Mouse (Mus musculus) small intestine, adult 2 months (tissue): ENCODE results near the gene Prr18. TPM values are rescaled to one million over a fixed set of nuclear protein-coding genes. Genes with fewer than 3 reads are reported as not detected.
"Not testable (repeated sequence)": the region's sequence is repeated elsewhere in the genome, so short reads cannot be mapped to it uniquely, and the experiment has no call there.

Experiments
- H3K27ac ChIP-seq: fragments of 200-500 bp; 2 replicates; pipeline ENCODE4 v1.5.1; 2012; ENCODE audit warnings: low read depth, low read length, control low read depth, inconsistent platforms; ENCODE audit not compliant: insufficient read depth
- H3K27me3 ChIP-seq: fragments of 200-500 bp; 2 replicates; pipeline ENCODE4 v1.6.1; 2012; ENCODE audit warnings: mild to moderate bottlenecking, moderate library complexity, low read length, inconsistent platforms; ENCODE audit not compliant: control insufficient read depth, insufficient read depth
- H3K36me3 ChIP-seq: fragments of 200-500 bp; 2 replicates; pipeline ENCODE4 v1.6.1; 2012; ENCODE audit warnings: mild to moderate bottlenecking, low read length, control low read depth, inconsistent platforms; ENCODE audit not compliant: control insufficient read depth, insufficient read depth
- H3K4me1 ChIP-seq: fragments of 200-500 bp; 2 replicates; pipeline ENCODE4 v1.6.1; 2012; ENCODE audit warnings: low read length, inconsistent platforms, mixed read lengths; ENCODE audit not compliant: control insufficient read depth, insufficient read depth, insufficient read length
- H3K4me3 ChIP-seq: fragments of 200-500 bp; 2 replicates; pipeline ENCODE4 v1.5.1; 2012; ENCODE audit warnings: low read depth, mild to moderate bottlenecking, control low read depth, inconsistent platforms, low read length, moderate library complexity
- CTCF ChIP-seq: fragments of 200-500 bp; IDR thresholded peaks from 2 replicates; pipeline ENCODE4 v1.5.1; 2012; ENCODE audit warnings: low read depth, mild to moderate bottlenecking, control low read depth, inconsistent platforms, low read length, moderate library complexity, mixed read lengths; ENCODE audit not compliant: insufficient replicate concordance, insufficient read length; ENCODE audit errors: extremely low read depth
- POLR2A ChIP-seq: fragments of 200-500 bp; IDR thresholded peaks from 2 replicates; pipeline ENCODE4 v1.6.1; 2012; ENCODE audit warnings: low read depth, mild to moderate bottlenecking, control low read depth, inconsistent platforms, low read length, moderate library complexity
- WGBS: fragments of 180-500 bp; shearing (Covaris S2); methylation state at CpG from one replicate; pipeline ENCODE4 v1.1.7; 2018; 5-methylcytosine and 5-hydroxymethylcytosine counted together
- polyA plus RNA-seq: library from polyadenylated mRNA; depleted of rRNA; stranded (reverse); fragments of >200 nt; gene quantifications from 2 replicates; pipeline ENCODE4 v1.2.3, GENCODE M21; 2012

Gene Prr18
- polyA plus RNA-seq, 1 experiment = 0.51 TPM

DNA sequence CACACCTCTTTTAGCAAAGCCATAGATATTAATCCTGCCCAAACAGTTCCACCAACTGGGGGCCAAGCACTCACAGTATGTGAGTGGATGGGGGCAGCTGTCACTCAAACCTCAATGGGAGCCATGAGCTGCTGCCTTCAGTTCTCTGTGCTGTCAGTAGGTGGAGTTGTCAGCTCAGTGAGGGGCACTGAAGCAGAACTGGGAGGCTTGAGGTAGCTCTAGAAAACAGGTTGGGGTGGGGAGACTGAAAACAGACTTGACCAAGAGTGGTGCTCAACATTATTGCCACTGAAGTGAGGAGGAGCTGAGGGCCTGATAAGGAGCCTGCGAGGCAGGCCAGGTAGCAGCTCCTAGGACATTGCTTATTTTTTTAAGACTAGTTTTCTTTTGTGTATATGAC lies 21.0 kb upstream of the Prr18 start:
- Histone ChIP-seq H3K4me3 (no peak overlapping the region), H3K4me1 (peaks cover 14% of the 10 kb centered on the region; the same call in 1 of the 2 replicates)
- 45% methylated on average over 1 of the region's 1 CpGs for WGBS

DNA sequence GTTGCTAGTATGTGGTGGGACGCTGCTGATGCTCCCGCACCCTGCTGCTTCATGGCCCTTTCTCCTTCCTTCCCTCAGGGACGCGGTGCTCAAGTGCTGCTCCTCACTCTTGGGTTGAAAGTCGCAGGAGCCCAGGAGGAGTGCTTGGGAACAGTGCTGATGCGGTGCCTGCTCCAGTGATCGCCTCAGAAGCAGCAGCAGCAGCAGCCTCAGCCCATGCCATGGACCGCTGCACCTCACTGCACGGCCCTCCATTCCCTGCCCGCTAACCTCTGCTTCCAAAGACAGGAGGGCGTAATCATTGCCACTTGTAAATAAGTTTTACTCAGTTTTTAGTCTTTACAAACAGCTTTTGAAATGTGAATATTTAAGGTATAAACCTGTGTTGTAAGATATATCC lies 10.4 kb upstream of the Prr18 start:
- H3K27ac ChIP-seq, H3K4me1 ChIP-seq, H3K27me3 ChIP-seq, H3K4me3 ChIP-seq: not testable (repeated sequence)
- 96% methylated on average over 11 of the region's 11 CpGs for WGBS
- peaks cover 14% of the 10 kb centered on the region for H3K36me3 ChIP-seq

More for the DNA sequence above, 21.0 kb upstream of the Prr18 start:
- no peaks in the 10 kb centered on the region for H3K27me3 ChIP-seq
- no peak for TF ChIP-seq POLR2A
- H3K36me3 ChIP-seq = no peaks in the 10 kb centered on the region
- no peak overlapping the region for H3K27ac ChIP-seq

DNA sequence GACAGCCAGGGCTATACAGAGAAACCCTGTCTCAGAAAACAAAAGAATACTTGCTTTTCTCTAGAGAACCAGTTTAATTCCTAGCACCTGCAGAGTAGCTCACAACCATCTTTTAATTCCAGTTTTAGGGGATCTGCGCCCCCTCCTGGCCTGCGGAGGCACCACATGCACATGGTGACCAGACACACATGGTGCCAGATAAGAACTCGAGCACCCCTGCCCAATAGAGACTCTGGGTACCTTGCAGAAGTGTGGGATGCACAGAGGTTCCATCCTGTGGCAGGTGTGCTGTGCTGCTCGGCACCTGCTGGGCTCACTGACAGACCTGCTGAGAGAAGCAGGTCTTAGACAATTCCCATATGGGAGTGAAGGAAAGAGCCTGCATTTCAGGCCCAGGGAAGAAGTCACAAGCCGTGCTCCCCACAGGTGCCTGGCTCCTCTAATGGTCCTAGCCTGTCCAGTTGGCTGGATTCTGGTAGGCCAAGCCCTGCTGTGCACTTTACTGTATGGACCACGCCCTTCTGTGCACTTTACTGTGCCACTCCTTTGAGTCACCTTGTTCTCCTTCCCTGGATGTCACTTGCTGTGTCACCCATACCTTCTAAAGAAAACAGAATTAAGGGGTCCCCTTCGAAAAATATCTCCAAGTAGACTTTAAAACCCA lies 8.6 kb upstream of the Prr18 start:
- 69% methylated on average over 7 of the region's 7 CpGs for WGBS
- no peak overlapping the region for H3K27ac ChIP-seq
- no peak overlapping the region for H3K4me3 ChIP-seq
- H3K27me3 ChIP-seq = no peaks in the 10 kb centered on the region
- peaks cover 12% of the 10 kb centered on the region for H3K36me3 ChIP-seq
- TF ChIP-seq CTCF (no peak), POLR2A (no peak)
- H3K4me1 ChIP-seq = peaks cover 3% of the 10 kb centered on the region; the same call in 1 of the 2 replicates

GRCm38 (mm10) chr17:8330602-8331001 lies 6.7 kb upstream of the Prr18 start:
- Histone ChIP-seq H3K27ac (no peak overlapping the region), H3K4me3 (no peak overlapping the region), H3K4me1 (peaks cover 3% of the 10 kb centered on the region; the same call in 1 of the 2 replicates), H3K36me3 (peaks cover 8% of the 10 kb centered on the region), H3K27me3 (no peaks in the 10 kb centered on the region)
- no peak for TF ChIP-seq CTCF
- TF ChIP-seq POLR2A = no peak
- WGBS = 67% methylated on average over 5 of the region's 5 CpGs

DNA sequence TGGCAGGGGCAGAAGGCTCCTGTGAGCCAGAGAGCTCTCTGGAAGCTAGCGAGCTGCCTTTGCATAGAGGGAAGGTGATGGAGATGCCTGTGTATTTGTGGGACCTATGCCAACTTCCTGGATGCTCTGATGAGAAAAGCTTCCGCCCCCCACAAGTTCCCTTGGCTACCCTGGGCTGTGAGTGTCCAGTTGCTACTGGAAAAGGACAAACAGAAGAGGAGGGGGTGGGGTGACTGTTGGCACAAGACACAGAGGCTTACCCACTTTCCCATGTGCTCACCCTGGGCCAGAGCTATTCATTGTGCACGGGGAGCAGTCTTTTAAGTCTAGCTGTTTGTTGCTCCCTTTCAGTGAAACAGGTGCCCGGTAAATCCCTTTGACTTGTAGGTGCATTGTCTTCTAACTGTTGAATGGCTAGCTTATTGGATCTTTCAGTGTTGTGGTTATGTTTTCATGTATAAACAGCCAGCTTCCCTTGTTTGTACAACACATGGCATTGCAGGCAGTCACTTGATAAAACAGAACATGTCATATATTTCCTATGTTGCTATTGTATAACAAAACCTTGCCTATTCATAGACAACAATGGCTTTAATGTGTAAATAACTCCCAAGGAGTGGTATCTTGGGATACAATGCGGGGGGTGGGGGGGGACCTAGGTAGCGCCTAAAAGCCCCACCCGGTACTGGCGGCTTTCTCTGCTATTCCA lies 2.6 kb downstream of the Prr18 start:
- Histone ChIP-seq H3K36me3 (no peaks in the 10 kb centered on the region), H3K4me3 (no peak overlapping the region)
- TF ChIP-seq POLR2A (no peak), CTCF (no peak)

DNA sequence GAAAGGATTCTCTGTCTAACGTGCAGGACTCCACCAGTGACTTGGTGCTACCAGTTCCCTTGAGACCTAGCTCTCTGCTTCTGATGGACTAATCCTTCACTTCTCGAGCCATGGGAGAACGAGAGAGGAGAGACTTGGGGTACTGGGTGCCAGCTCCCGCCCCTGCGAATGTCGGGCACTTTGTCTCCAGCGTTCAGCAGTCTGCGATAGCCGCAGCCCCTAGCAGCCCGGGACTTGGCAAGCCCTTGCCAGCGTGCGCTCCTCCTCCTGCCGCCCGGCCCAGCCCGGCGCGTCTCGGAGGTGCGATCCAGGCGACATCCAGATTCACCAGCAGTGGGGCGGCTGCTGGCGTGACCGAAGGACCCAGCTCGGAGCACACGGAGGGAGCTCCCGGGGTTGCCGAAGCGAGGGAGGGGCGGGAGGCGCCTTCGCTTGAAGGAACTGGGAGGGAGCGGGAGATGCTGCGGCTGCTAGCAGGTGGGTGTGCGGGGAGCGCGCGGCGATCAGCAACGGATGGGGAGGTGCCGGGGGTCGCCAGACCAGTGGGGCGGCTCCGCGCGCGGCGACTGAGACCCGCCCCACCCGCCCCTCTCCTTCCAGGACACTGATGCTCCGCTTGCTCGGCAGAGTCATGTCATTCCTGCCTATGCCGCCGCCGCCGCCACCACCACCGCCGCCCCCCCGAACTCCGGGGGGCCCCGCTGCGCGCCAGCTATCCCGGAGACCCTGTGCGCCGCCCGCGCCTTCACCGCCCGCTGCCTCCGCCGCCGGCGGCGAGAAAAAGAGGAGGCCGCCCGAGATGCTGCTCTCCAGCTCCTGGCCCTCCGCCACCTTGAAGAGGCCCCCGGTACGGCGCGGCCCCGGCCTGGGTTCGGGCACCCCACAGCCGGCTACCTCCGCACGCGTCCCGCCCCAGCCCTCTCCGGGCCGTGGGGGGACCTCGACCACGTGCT lies 3.4 kb downstream of the Prr18 start:
- Histone ChIP-seq H3K27ac (no peak overlapping the region), H3K36me3 (no peaks in the 10 kb centered on the region), H3K27me3 (peaks cover 20% of the 10 kb centered on the region), H3K4me3 (peak overlapping the region; percentile 37), H3K4me1 (peaks cover 22% of the 10 kb centered on the region)
- under 1% methylated on average over 85 of the region's 92 CpGs for WGBS
- TF ChIP-seq CTCF (no peak), POLR2A (no peak)

More for the DNA sequence above, 2.6 kb downstream of the Prr18 start:
- Histone ChIP-seq H3K4me1 (peaks cover 22% of the 10 kb centered on the region), H3K27ac (no peak overlapping the region), H3K27me3 (peaks cover 20% of the 10 kb centered on the region)
- WGBS = 20% methylated on average over 8 of the region's 8 CpGs

GRCm38 (mm10) chr17:8341360-8341963 lies 4.2 kb downstream of the Prr18 start:
- 35% methylated on average over 46 of the region's 46 CpGs for WGBS
- Histone ChIP-seq H3K27ac (no peak overlapping the region), H3K36me3 (no peaks in the 10 kb centered on the region), H3K27me3 (peaks cover 20% of the 10 kb centered on the region), H3K4me3 (peak overlapping the region; percentile 37), H3K4me1 (peaks cover 22% of the 10 kb centered on the region)
- TF ChIP-seq CTCF = no peak
- no peak for TF ChIP-seq POLR2A
